Mouse (Mus musculus) cerebellum, postnatal 14 days (tissue): ENCODE measurements at regions not wholly inside any gene's neighbourhood (a gene's known extent, or its start where the extent isn't known, plus 50 kb on each side); places are given as distances from the start of the nearest gene placed in this dataset.
"Not testable (repeated sequence)": the region's sequence is repeated elsewhere in the genome, so short reads cannot be mapped to it uniquely, and the experiment has no call there.

Experiments
- DNase-seq, 2 experiments: peaks; one replicate each; pipeline ENCODE4 v3.0.0; 2021; ENCODE audit warnings: mixed read lengths in 2 of 2

- not testable (repeated sequence) for DNase-seq
Observed at GRCm38 (mm10) chr16:3334355-3334754, 256.5 kb upstream of the Olfr161 start.

DNA sequence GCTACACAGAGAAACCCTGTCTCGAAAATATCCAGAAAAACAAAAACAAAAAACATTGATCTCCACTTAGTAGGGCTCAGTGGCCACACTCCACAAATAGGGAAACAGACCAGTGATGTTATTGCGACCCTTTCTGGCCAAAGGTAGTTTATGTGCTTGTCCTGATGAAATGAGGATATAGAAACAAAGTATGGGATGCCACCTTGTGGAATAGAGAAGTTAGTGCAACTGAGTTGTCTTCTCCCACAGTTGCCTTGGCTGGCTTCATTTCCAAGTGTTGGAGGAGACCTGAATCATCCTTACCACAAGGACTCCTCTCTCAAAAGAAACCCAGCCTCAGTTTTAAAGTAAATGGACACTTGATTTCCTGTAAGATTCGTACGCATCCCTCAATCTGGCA, 247.5 kb upstream of the Olfr161 start:
- DNase-seq: not testable (repeated sequence)

DNA sequence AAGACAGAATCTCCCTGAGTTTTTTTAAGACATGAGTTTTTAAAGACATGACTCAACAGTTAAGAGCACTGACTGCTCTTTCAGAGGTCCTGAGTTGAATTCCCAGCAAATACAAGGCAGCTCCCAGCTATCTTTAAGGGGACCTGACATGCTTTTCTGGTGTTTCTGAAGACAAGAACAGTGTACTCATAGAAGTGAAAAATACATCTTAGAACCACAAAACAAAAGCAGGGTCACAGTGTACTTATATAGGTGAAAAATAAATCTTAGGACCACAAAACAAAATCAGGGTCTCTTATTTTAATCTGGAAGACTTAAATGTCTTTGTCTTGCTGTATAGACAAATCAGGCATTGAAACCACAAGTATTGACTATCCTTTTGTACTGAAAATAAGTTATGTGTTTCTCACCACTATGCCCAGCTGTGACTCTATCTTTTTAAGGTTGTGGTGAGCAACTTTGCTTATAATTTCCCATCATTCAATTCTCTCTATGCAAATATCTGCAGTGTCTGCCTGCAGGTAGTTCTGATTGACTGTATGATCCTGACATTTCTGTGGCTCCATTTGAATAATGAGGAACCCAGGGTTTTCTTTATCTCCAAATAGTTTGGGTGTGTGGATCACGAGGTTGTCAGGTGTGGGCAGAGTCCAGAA, 246.0 kb upstream of the Olfr161 start:
- not testable (repeated sequence) for DNase-seq

DNA sequence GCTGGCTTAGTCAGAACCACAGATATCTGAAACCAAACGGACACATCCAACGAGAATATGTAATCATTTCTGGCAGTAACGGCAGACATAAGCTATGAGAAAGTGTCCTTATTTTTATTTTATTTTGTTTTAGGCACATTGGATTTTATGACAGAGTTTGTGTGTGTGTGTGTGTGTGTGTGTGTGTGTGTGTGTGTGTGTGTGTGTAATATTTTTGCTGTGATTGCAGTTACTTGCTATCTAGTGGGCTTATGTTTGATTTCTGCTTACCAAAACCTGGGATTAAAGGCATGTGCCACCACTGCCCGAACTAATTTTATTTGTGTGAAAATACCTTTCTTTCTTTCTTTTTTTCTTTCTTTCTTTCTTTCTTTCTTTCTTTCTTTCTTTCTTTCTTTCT, 241.5 kb upstream of the Olfr161 start:
- peak; percentile 1 to 2 for DNase-seq

GRCm38 (mm10) chr16:3349850-3350547, 240.8 kb upstream of the Olfr161 start:
- DNase-seq: not testable (repeated sequence)

DNA sequence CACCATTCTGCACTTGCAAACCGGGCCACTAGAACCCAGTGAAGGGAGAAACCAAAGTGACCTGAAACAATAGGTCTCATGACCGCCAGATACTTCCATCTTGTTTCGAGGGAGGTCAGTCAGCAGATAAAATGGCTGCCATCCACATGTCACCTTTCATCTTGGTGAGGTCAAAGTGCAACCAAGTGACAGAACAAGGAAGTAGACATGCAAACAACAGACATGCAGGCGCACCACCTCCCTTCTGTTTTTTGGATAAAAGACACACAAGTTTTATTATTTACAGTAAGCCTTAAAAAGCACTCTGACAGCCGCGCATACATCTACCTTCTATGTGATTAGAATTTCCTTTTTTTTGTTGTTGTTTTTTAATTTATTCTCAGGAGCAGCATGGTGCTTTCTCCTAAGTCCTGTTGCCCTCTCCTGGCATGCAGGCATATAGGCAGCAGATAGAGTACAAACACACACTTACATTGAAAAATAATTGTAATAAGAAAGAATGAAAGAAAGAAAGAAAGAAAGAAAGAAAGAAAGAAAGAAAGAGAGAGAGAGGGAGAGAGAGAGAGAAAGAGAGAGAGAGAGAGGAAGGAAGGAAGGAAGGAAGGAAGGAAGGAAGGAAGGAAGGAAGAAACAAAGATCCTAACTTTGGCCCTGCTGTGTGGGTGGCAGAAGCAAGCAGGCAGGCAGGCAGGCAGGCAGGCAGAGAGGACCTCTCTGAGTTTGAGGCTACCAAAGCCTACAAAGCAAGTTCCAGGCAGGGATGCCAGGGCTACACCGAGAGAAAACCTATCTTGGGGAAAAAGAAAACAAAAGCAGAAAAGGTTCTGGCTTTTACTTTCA, 240.0 kb upstream of the Olfr161 start:
- DNase-seq: not testable (repeated sequence)

- DNase-seq: peak; percentile 31 to 62
Observed at GRCm38 (mm10) chr16:3351508-3352046, 239.3 kb upstream of the Olfr161 start.
